ENCODE assay signal across 7 mouse cellular contexts in genomic region chr4:122998537-122999262, GRCm38 (mm10). TPM values are rescaled to one million over a fixed set of nuclear protein-coding genes. Genes with fewer than 3 reads are reported as not detected.
DNase-seq lines count a peak whose midpoint lies in the region; ATAC-seq lines count a peak whose summit lies in the region.

No protein-coding gene starts in this region.

- under 1% methylated on average over 12 of the region's 12 CpGs for WGBS in forebrain, embryonic 15.5 days
- WGBS in liver, embryonic 16.5 days (ENCODE audit: insufficient replicate concordance) = 26% methylated on average over 12 of the region's 12 CpGs

- peak; percentile 46 for DNase-seq in urinary bladder, postnatal 14 days (ENCODE audit: low spot score)
- no peak for DNase-seq in urinary bladder, postnatal 36 days (ENCODE audit: low spot score in 2 of 2)
- DNase-seq in thymus, postnatal 25 days = no peak
- no peak for DNase-seq in spleen, adult 18-20 months
- no peak for DNase-seq in heart, adult 11 months

- H3K36me3 ChIP-seq in forebrain, embryonic 15.5 days = peaks cover 26% of the 10 kb centered on the region
- no peaks in the 10 kb centered on the region for H3K36me3 ChIP-seq in liver, embryonic 16.5 days (ENCODE audit: control insufficient read depth, insufficient read depth)

- ATAC-seq in forebrain, embryonic 15.5 days (replicated peaks) = peak; percentile 59
- peak; percentile 75 for ATAC-seq in liver, embryonic 16.5 days (ENCODE audit: low read depth)

- peak overlapping the region; percentile 84 for H3K27ac ChIP-seq in forebrain, embryonic 15.5 days (replicated peaks)
- H3K27ac ChIP-seq in liver, embryonic 16.5 days (ENCODE audit: low read length) = 0 out of 2 replicates have a peak overlapping the region, but pooled peaks have one; percentile 23

- peak overlapping the region; percentile 79 for H3K4me2 ChIP-seq in forebrain, embryonic 15.5 days (replicated peaks)
- peak overlapping the region; percentile 21; the same call in 1 of the 2 replicates for H3K4me2 ChIP-seq in liver, embryonic 16.5 days (ENCODE audit: low read depth, low read length)

- H3K4me3 ChIP-seq in forebrain, embryonic 15.5 days = peak overlapping the region; percentile 95
- no peak overlapping the region for H3K4me3 ChIP-seq in liver, embryonic 16.5 days (ENCODE audit: low read depth, low read length)

- no peaks in the 10 kb centered on the region for H3K27me3 ChIP-seq in forebrain, embryonic 15.5 days
- peaks cover 51% of the 10 kb centered on the region for H3K27me3 ChIP-seq in liver, embryonic 16.5 days (ENCODE audit: control insufficient read depth, insufficient read depth, low read depth, low read length)

- peaks cover 50% of the 10 kb centered on the region for H3K4me1 ChIP-seq in forebrain, embryonic 15.5 days
- H3K4me1 ChIP-seq in liver, embryonic 16.5 days (ENCODE audit: control insufficient read depth, low read depth, low read length) = peaks cover 4% of the 10 kb centered on the region

- H3K9me3 ChIP-seq in forebrain, embryonic 15.5 days = no peaks in the 10 kb centered on the region
- no peaks in the 10 kb centered on the region for H3K9me3 ChIP-seq in liver, embryonic 16.5 days (replicated peaks; ENCODE audit: control insufficient read depth, low read length)

- H3K9ac ChIP-seq in forebrain, embryonic 15.5 days (replicated peaks) = peak overlapping the region; percentile 54
- no peak overlapping the region for H3K9ac ChIP-seq in liver, embryonic 16.5 days (ENCODE audit: low read depth, low read length)

RNA-seq across cellular contexts. Expression of gene Mycl, which starts 3.2 kb away (rescaled TPM):
- polyA plus RNA-seq in forebrain, embryonic 15.5 days (2015; fragmentation: Nextera tagmentation; extraction: Ambion mirVana) = 88.8 and 91.3 TPM in 2 replicates
- polyA plus RNA-seq in liver, embryonic 16.5 days (2015; fragmentation: Nextera tagmentation; extraction: Ambion mirVana) = 0.65 and 0.92 TPM in 2 replicates

RNA-seq across cellular contexts. Expression of gene Trit1, which starts 17.7 kb away (rescaled TPM):
- 31.6 and 33.5 TPM in 2 replicates for polyA plus RNA-seq in forebrain, embryonic 15.5 days (2015; fragmentation: Nextera tagmentation; extraction: Ambion mirVana)
- 6.3 and 7.0 TPM in 2 replicates for polyA plus RNA-seq in liver, embryonic 16.5 days (2015; fragmentation: Nextera tagmentation; extraction: Ambion mirVana)

RNA-seq across cellular contexts. Expression of gene Mfsd2a, which starts 37.7 kb away (rescaled TPM):
- polyA plus RNA-seq in forebrain, embryonic 15.5 days (2015; fragmentation: Nextera tagmentation; extraction: Ambion mirVana) = 33.4 and 35.4 TPM in 2 replicates
- polyA plus RNA-seq in liver, embryonic 16.5 days (2015; fragmentation: Nextera tagmentation; extraction: Ambion mirVana) = 0.08 TPM in 1 of 2 replicates, not detected in the other

Comparison
In these comparisons a context has a peak if more than half of its experiments do, and no peak if none do; other contexts are left out.
1. RNA of gene Mycl, which starts 3.2 kb away (polyA plus RNA-seq): 88.8 to 91.3 TPM in forebrain, embryonic 15.5 days; 0.65 to 0.92 TPM in liver, embryonic 16.5 days; every median in the first group is over 10 times any median in the second.
2. RNA of gene Mfsd2a, which starts 37.7 kb away (polyA plus RNA-seq): 33.4 to 35.4 TPM in forebrain, embryonic 15.5 days; 0.08 TPM in liver, embryonic 16.5 days; every median in the first group is over 10 times any median in the second.